Mouse (Mus musculus): ENCODE measurements around the gene Ston2.
A peak's percentile ranks its signal among the peaks of the same experiment; 100 is the strongest.

Ston2 gene

DNA sequence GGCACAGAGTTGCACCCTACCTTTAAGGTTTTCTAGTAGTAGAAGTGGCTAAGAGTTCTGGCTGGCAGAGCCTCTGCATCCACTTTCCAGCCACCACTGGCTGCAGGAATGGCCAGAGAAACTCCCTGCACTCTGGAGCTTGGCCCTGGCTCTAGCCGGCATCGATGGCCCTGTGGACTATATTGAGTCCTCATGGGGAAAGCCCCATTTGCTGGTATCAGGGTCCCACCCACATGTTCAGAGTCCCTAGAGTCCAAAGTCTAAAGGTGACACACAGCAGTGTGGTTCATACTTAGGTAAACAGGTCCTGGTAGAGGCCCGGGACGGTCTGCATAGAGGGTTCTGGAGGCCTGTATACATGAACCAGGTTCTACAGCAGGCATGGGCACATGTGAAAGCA is 92.0 kb downstream of the Ston2 start:
- peak; percentile 80 for DNase-seq

DNA sequence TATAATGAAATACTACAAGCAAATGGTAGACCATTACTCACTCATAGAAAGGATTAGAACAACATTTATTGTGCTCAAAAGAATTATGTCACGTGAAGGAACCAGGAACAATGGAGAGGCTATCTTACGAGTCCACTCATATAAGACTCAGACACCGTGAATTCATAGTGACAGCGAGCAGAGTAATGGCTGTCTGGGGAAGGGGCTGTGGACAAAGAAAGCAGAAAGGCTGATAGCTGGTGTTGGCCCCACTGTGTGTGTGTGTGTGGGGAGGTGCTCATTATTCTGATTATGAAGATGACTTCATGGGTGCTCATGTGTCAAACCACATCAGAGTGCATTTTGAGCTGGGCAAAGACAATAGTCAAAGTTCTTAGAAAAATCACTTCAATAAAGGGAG is 92.4 kb downstream of the Ston2 start:
- DNase-seq = no peak

DNA sequence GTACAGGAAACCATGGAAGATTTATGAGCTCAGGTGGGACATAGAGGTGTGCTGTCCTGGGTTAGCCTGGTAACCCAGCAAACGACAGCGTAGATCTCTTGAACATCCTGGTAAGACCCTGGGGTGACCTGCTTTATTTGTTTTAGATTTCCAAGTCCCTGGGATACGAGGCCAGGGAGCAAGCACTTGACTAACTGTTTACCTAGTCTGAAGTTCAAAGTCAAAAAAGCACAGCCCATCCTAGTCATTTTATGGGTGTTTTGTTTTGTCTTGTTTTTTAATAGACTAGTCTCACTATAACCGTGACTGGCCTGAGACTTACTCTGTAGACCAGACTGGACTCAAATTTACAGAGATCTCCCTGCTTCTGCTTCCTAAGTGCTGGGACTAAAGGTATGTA is 93.4 kb downstream of the Ston2 start:
- peak; percentile 19 for DNase-seq

DNA sequence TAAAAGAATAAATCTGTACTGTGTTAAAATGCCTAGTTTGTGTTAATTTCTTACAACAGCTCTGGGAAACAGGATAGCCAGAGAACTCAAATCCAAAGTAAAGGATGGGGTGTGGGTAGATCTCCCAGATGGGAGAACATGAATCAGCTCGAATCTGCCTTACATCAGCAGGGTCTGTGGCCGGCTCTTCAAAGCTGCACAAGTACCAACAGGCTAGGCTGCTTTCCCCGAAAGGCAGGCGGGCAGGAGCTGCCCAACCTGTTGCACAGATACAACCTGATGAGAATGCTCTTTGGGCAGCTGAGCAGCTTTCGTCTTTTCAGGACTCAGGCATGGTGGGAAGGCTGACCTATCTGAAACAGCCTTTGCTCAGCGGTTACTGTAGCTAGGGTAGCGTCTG is 94.6 kb downstream of the Ston2 start:
- DNase-seq = no peak

DNA sequence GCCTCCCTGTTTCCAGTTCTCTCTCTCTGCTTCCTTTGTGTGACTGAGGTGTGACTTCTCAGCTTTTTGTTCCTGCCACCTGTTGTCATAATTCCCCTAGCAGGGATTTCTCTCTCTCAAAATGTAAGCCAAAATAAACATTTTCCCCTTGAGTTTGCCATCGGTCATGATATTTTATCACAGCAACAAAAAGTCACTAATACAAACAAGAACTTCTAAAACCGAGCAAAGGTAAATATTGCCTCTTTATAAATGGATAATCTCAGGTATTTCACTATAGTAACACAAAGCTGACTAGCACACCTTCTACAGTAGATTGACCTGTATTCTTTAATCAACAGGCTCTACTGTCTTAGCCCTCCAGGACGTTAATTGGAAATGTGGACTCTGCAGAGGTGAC is 95.2 kb downstream of the Ston2 start:
- DNase-seq = no peak

DNA sequence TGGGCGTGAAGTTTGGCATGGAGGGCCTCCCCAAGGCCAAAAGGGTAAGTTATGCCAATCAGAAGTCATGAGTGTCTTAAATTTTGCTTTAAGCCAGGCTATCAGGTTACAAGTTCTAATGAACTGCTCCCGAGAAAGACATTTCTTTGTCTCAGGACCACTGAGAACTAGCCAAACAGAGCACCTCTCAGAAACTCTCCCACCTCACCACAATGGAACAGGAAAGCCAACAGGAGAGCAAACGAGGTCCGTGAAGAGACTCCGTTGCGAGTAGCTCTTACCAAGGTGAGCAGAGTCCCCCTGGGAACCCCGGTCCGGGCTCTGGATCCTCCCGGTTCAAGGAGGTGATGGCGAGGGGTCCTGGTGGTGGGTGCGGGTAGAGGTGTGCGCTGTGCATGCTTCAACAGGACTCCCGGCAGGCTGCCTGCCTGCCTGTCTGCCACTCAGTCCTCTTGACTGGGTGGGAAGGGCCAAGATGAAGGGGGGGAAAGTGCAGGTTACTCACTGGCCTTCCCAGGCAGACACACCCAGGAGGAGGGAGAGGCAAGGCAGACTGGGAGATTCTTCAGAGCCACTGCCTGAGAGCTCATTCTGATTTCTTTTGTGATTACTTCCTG is 102.4 kb downstream of the Ston2 start:
- DNase-seq = no peak

DNA sequence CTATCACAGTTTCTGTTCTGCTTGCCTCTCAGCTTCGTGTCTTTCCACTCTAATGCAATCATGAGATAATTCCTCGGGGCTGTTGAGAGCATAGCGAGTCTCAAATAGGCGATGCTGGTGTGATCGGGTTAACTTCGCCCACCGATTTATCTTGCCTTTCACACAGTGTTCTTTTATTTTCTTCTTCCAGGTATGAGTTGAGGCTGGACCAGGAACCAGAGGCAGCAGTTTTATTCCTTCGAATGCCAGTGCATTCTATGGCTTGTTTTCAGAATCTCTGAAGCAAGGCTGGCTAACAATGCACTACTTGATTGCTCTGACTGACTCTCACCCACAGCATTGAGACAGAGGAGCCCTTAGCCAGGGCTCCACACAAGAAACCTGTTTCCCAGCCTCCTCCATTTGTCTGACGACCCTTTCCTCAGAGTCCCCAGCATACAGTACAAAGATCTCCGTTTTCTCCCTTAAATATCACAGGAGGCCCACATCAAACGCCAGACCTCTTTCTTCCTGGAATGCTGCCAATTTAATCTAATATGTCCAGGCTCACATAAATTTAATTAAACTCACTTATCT is 103.3 kb downstream of the Ston2 start:
- no peak for DNase-seq

DNA sequence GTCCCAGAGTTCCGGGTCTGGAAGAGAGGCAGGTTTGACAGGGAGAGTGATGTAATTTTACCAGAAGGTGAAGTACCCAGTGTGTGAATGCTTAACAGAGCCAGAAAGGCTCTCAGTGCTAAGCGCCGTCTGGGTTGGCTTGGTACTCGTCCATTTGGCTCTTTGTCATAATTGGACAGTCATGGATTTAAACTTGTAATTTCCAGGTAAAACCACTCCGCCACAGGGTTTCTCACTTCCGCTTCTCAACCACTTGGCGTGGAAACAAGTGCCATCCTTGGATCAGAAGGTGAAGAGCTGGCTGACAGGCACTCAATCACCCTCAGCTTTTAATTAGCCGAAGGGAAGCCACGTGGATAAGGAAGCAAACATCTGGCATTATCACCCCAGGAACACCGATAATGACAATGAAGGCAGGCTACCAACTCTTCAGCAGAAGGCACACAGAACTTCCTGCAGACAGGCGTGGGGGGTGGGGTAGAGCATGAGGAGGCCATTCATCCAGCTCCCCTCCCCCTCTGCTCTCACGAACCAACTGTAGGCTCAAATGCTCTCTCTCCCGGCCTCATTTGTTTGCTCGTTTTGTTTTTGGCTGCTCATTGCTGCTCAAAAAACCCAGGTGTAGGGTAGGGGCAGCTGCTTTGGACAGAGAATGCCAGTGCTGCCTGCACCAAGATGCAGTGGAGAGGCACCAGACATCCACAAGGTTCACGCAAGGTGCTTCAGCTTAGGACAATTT is 103.9 kb downstream of the Ston2 start:
- DNase-seq = no peak

DNA sequence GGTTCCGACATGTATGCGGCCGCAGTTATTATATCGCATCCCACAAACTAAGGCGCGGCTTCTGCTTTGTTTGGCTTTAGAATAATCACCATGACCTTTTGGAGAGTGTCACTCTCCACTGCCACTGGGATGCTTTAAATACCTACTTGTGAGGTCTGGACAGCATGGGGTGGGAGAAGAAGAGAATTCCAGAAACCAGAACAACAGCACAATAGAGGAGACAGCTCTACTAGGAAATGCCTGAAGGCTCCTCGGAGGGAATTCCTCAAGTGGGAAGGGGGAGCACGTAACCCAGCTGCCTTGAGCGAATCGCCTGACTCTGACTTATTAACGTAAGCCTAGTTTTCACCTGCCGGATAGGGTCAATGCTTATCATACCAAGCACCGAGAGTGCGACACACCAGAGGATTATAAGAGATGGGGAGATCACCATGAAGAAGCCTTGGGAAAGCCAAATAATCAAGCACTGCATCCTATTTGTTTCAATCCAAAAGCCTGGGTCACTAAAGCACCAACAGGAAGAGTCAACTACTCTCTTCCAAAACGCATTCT is 104.6 kb downstream of the Ston2 start:
- no peak for DNase-seq

DNA sequence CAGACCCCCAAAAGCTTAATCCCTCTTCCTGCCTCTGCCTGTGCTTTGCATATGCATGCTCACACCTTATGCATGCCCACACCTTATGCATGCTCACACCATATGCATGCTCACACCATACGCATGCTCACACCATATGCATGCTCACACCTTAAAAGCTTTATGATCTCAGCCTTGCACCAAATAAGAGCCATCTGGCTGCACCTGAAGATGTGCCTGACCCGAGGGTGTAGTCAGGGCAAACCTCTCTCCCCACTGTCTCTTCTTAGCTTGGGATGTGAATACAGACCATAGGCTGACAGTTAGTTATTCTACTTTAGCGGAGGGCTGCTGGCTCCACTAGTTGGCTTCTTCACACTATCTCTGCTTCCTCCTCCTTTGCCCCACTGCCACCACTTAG is 105.1 kb downstream of the Ston2 start:
- DNase-seq = no peak

DNA sequence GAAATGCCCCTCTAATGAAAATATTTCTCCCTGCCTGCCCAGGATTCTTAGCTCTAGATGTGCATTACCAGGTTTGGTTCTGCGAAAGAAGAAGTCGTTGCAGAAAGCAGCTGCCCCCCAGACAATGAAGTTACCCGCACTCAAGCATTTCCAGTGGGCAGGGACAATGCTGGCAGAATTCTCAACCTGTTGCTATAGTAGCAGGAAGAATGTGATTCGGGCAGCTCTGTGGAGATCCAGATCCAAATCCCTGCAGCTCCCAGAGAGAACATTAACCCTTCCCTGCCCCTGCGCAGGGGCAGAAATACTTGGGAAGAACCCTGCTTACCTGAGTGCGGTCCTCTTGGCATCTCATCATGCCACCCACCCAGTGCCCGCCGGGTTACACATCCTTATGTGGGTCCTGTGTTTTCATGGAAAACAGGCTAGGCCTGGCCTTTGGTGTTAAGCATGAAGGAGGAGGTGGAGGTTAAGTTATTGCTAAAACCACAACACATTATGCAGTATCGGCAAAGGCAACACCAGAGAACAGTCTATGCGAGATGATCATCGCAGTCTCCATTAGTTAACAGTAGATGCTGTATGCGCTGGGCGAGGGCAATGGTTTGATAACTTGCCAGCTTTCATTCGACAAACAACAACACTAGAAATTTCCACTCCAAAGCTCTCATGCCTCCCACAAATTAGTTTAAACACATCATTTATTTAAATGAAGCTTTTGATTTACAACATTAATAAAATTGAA is 108.7 kb downstream of the Ston2 start:
- DNase-seq = no peak

DNA sequence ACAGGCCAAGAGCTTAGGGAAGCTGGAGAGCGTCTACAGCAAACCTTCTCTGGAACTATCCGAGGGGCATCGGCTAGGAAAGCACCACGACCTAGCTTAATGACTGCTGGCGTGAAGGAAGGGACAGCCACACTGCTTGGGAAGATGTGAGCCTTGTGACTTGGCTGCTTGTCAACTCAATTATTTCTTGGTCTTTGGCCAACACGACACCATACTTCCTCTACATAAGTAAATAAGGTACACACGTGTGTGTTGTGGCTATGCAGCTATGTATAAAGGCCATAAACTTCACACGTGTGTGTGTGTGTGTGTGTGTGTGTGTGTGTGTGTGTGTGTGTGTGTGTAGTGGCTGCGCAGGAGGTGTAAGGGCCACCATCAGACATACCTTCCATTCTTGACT is 112.2 kb downstream of the Ston2 start:
- no peak for DNase-seq

DNA sequence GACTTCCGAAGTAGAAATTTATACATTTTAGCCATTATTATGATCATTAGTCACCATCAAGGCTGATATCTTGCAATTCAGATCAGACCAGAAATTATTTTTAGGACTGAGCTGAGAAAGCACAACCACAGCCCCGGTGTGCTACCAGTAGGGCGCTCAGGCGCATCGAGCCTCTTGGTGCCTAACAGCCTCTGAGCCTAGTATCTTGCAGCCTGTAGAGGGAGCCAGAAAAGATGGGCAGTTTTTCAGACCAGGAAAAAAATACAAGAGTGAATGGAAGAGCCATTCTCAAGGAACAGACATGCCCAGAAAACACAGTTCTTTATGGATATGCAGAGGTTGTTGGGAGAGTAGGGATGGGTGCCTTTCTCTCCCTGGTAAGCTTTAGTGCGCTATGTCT is 115.0 kb downstream of the Ston2 start:
- DNase-seq = peak; percentile 40

DNA sequence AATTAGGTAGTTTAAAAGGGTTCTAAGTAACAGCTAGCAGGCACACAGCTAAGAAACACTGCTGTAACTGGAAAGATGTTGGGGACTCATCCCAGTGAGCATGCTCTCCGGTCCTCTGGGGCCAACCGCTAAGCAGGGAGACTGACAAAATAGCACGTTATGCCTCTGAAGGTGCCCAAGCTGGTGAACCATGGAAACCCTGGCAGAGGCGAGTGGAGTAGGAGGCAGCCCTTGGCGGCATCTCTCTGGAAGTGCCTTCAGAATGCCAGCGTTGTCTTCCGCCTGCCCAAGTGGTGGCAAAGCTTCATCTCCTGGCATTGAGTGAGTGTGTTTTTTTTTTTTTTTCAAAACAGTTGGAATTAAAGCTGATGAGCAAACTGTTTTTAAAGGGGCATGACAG is 115.7 kb downstream of the Ston2 start:
- DNase-seq = no peak

DNA sequence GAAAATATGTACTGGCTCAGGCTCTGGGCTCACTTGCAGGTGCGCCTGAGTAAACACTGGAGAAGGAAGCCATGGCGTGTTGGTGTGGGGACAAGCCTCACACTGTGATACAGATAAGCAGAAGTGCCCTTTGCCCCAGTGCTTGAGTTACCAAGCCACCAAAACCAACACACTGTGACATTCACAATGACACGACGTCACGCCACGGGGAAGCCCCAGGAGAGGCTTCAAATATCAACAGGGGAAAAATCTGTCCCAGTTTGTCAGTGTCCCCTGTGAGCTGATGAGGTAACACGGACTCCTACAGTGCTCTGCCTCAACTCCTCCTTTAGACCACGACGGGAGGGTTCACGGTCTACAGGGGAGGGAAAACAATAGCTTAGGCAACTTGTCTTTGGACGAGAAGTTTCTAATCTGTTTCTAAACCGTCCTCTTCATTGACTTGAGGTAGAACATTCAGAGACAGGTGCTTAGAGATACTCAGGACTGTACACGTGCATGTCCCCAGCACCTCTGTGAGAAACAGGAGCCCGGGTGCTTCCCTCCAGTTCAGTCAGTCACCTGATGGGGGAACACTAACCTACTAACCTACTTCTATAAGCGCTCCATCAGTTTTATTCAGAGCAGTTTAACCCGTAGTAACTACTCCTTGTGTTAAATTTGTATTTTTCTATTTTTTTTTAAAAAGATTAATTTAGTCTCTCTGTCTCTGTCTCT is 119.5 kb downstream of the Ston2 start:
- DNase-seq = no peak

DNA sequence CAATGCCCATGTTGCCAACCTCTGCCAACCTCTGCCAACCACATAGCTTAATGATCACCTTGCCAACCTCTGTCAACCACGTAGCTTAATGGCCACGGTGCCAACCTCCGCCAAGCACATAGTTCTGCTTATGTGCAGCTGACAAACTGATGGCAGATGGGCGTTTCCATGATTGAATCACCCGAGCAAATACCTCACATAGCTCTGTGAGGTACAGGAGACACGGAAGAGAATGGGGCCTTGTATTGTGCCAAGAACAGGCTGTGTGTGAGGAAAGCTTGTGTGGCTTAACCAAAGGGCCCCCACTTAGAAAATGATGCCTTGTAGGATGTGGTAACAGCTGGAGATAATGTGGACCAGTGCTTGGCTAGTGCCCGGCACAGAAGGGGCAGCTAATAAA is 120.4 kb downstream of the Ston2 start:
- no peak for DNase-seq

DNA sequence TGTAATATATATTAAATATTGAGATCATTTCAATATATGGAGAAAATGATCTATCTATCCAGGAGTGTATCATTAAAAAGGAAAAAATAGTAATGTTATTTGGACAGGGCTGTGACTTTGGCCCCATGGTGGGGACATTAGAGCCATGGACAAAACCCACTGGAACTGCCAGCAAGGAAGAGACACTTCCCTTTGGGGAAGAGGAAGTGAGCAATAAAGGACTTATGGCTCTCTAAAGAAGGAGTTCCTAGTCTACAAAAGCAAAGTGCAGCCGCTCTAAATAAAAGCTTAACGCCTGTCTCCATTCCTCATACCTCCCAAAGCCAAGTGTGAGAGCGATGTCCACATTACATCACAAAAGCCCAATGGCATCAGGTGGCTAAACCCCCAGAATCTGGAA is 121.6 kb downstream of the Ston2 start:
- DNase-seq = no peak

DNA sequence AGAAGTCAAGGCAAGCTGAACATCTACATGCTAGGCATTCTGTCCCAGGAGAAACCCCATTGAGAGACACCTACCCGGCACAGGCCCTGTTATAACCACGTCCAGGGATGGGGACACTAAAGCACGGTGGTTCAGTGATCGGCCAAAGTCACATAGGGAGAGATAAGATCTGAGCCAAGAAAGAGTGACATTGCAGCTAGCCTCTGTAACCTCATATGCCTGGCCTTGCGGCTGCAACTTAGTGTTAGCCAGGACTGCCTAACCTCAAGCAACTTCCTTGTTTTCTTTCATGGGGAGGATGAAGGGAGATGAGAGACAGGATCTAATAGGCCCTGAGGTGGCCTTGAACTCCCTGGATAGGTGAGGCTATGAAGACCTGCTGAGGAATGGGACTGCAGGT is 122.8 kb downstream of the Ston2 start:
- DNase-seq = no peak

DNA sequence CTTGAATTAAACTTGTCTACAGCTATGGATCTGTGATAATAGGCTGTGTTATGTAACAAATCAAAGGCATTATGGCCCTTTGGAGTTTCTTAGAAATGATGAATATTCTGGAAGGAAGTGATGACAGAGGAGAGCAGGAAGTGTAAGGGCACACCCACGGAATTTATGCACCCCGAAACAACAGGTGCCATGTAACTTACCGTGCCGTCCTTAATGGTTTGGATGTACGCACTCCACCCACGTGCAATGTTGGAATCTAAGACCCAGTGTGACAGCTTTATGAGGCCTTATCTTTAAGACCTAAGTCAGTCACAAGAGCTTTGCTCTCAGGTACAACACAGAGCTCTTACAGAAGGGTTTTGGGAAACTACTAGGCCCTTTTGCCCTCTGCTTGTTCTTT is 124.9 kb downstream of the Ston2 start:
- DNase-seq = no peak

DNA sequence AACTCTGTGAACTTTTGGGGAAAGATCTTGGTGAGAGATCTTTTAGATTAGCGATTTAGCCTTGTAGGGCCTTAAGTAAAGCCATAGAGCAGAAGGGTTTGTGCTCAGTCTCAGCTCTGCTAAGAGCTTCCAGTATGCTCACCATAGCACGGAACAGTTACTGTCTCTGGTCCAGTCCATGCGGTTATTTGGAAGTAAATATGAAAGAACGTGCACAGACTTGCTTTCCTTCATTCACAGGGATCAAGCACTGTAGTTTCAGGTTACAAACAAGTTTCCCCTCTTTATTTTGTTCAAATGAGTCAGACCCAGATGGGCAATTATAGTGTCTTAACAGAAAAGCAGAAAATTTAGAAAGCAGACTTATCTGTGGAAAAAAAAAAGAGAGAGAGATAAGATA is 125.3 kb downstream of the Ston2 start:
- no peak for DNase-seq

DNA sequence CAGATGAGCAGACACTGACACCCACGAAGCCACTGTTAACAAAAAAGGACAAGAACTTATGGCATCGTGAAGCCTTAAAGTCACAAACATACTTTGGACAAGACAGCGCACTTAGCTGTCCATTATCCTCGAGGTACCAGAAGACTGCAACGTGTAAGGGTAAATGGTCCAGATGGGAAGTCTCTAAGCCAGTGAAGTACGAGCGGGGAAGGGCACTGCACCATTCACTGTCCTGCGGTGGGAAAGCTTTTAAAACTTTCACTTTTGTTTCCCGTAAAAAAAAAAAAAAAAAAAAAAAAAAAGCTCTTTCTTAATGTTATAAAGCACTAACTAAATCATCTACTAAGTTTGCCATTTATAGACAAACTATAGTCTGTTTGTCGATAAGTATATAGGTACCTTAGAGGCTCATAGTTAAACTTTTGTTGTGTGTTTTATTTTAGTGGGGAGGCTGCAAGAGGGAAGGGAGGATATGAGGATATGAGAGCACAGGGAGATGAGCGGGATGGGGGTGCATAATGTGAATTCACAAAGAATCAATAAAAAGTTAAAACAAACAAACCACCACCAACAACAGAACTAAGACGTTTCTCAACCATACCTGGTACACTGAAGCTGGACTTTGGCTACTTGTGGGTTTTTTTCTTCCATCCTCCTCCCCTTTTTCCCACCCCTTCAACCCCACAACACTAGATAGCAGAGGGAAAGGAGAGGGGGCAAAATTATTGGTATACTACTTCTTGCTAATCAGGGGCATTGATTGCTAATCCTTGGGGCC is 127.4 kb downstream of the Ston2 start:
- no peak for DNase-seq

Data from kidney, adult 9 months (tissue).